Mouse (Mus musculus): ENCODE measurements around the gene Pard3. TPM values are rescaled to one million over a fixed set of nuclear protein-coding genes. Genes with fewer than 3 reads are reported as not detected.

The Pard3 gene
- 50.6 and 54.3 TPM in 2 replicates for polyA plus RNA-seq (2016; fragmentation: Nextera tagmentation; extraction: Ambion mirVana)

- H3K4me1 ChIP-seq, result peaks cover 29% of the 10 kb centered on the region
- no peaks in the 10 kb centered on the region for H3K36me3 ChIP-seq
- H3K9ac ChIP-seq, result peak within 1 kb of the TSS; percentile 98
- H3K4me2 ChIP-seq (replicated peaks), result peak within 1 kb of the TSS; percentile 61
- peak within 1 kb of the TSS; percentile 98 for H3K27ac ChIP-seq
- H3K27me3 ChIP-seq, result 0 out of 2 replicates have a peak, but pooled peaks cover 3% of the 10 kb centered on the region
- H3K4me3 ChIP-seq, result peak within 1 kb of the TSS; percentile 86
- ATAC-seq (ENCODE audit: insufficient number of reproducible peaks, insufficient read depth, low FRiP score, low TSS enrichment), result peak; percentile 87
- H3K9me3 ChIP-seq, result no peaks in the 10 kb centered on the region
- under 1% methylated on average over 66 of the region's 98 CpGs for WGBS
Observed at GRCm38 (mm10) chr8:127063551-127064360, at the start of gene Pard3. Gene Pard3 (plus strand): TSS chr8:127063893.

GRCm38 (mm10) chr8:127021830-127022229 is 41.9 kb upstream of the Pard3 start:
- H3K4me3 ChIP-seq, result no peak overlapping the region
- ATAC-seq (ENCODE audit: insufficient number of reproducible peaks, insufficient read depth, low FRiP score, low TSS enrichment), result no peak
- no peaks in the 10 kb centered on the region for H3K27me3 ChIP-seq
- no peaks in the 10 kb centered on the region for H3K36me3 ChIP-seq
- H3K4me1 ChIP-seq, result no peaks in the 10 kb centered on the region
- H3K4me2 ChIP-seq (replicated peaks), result no peak overlapping the region
- H3K27ac ChIP-seq, result no peak overlapping the region
- H3K9me3 ChIP-seq, result no peaks in the 10 kb centered on the region
- no peak overlapping the region for H3K9ac ChIP-seq
- WGBS, result 92% methylated on average over 1 of the region's 1 CpGs

- Histone ChIP-seq H3K9me3 (no peaks in the 10 kb centered on the region), H3K27me3 (no peaks in the 10 kb centered on the region), H3K4me2 (replicated peaks) (0 out of 2 replicates have a peak overlapping the region, but pooled peaks have one; percentile 4), H3K27ac (peak overlapping the region; percentile 73), H3K4me3 (no peak overlapping the region), H3K9ac (no peak overlapping the region), H3K36me3 (no peaks in the 10 kb centered on the region), H3K4me1 (no peaks in the 10 kb centered on the region)
- 32% methylated on average over 11 of the region's 11 CpGs for WGBS
- peak; percentile 68 for ATAC-seq (ENCODE audit: insufficient number of reproducible peaks, insufficient read depth, low FRiP score, low TSS enrichment)
Observed at GRCm38 (mm10) chr8:127025256-127025717, 38.4 kb upstream of the Pard3 start.

- 55% methylated on average over 11 of the region's 11 CpGs for WGBS
- no peaks in the 10 kb centered on the region for H3K4me1 ChIP-seq
- H3K4me2 ChIP-seq (replicated peaks), result no peak overlapping the region
- no peaks in the 10 kb centered on the region for H3K27me3 ChIP-seq
- H3K9me3 ChIP-seq, result no peaks in the 10 kb centered on the region
- H3K4me3 ChIP-seq, result no peak overlapping the region
- H3K9ac ChIP-seq, result no peak overlapping the region
- H3K27ac ChIP-seq, result peak overlapping the region; percentile 73
- 0 out of 2 replicates have a peak, but pooled peaks have one; percentile 26 for ATAC-seq (ENCODE audit: insufficient number of reproducible peaks, insufficient read depth, low FRiP score, low TSS enrichment)
- no peaks in the 10 kb centered on the region for H3K36me3 ChIP-seq
Observed at GRCm38 (mm10) chr8:127025775-127026174, 37.9 kb upstream of the Pard3 start.

- no peak overlapping the region for H3K27ac ChIP-seq
- no peak overlapping the region for H3K4me2 ChIP-seq (replicated peaks)
- no peaks in the 10 kb centered on the region for H3K4me1 ChIP-seq
- ATAC-seq (ENCODE audit: insufficient number of reproducible peaks, insufficient read depth, low FRiP score, low TSS enrichment), result no peak
- no peak overlapping the region for H3K4me3 ChIP-seq
- H3K36me3 ChIP-seq, result no peaks in the 10 kb centered on the region
- H3K9me3 ChIP-seq, result no peaks in the 10 kb centered on the region
- whole genome bisulfite sequencing, result 72% methylated on average over 5 of the region's 5 CpGs
- no peak overlapping the region for H3K9ac ChIP-seq
- H3K27me3 ChIP-seq, result no peaks in the 10 kb centered on the region
Observed at GRCm38 (mm10) chr8:127031476-127031875, 32.2 kb upstream of the Pard3 start.

GRCm38 (mm10) chr8:127038928-127039327 is 24.8 kb upstream of the Pard3 start:
- Histone ChIP-seq H3K4me1 (no peaks in the 10 kb centered on the region), H3K4me2 (replicated peaks) (no peak overlapping the region), H3K36me3 (no peaks in the 10 kb centered on the region), H3K4me3 (no peak overlapping the region), H3K27ac (no peak overlapping the region), H3K27me3 (no peaks in the 10 kb centered on the region), H3K9me3 (no peaks in the 10 kb centered on the region), H3K9ac (no peak overlapping the region)
- 65% methylated on average over 4 of the region's 4 CpGs for WGBS
- no peak for ATAC-seq (ENCODE audit: insufficient number of reproducible peaks, insufficient read depth, low FRiP score, low TSS enrichment)

GRCm38 (mm10) chr8:127049996-127050395 is 13.7 kb upstream of the Pard3 start:
- Histone ChIP-seq H3K4me2 (replicated peaks) (no peak overlapping the region), H3K9ac (no peak overlapping the region), H3K4me3 (no peak overlapping the region), H3K27ac (no peak overlapping the region), H3K27me3 (no peaks in the 10 kb centered on the region), H3K4me1 (no peaks in the 10 kb centered on the region), H3K36me3 (no peaks in the 10 kb centered on the region), H3K9me3 (no peaks in the 10 kb centered on the region)
- WGBS, result 69% methylated on average over 5 of the region's 5 CpGs
- no peak for ATAC-seq (ENCODE audit: insufficient number of reproducible peaks, insufficient read depth, low FRiP score, low TSS enrichment)

- no peak overlapping the region for H3K4me3 ChIP-seq
- 69% methylated on average over 10 of the region's 10 CpGs for WGBS
- no peaks in the 10 kb centered on the region for H3K9me3 ChIP-seq
- no peak overlapping the region for H3K9ac ChIP-seq
- no peak overlapping the region for H3K4me2 ChIP-seq (replicated peaks)
- no peaks in the 10 kb centered on the region for H3K36me3 ChIP-seq
- H3K27me3 ChIP-seq, result no peaks in the 10 kb centered on the region
- H3K4me1 ChIP-seq, result no peaks in the 10 kb centered on the region
- H3K27ac ChIP-seq, result no peak overlapping the region
- no peak for ATAC-seq (ENCODE audit: insufficient number of reproducible peaks, insufficient read depth, low FRiP score, low TSS enrichment)
Observed at GRCm38 (mm10) chr8:127052132-127052531, 11.6 kb upstream of the Pard3 start.

- no peaks in the 10 kb centered on the region for H3K4me1 ChIP-seq
- no peak overlapping the region for H3K4me2 ChIP-seq (replicated peaks)
- WGBS, result 55% methylated on average over 4 of the region's 4 CpGs
- no peaks in the 10 kb centered on the region for H3K9me3 ChIP-seq
- 0 out of 2 replicates have a peak, but pooled peaks cover 3% of the 10 kb centered on the region for H3K27me3 ChIP-seq
- ATAC-seq (ENCODE audit: insufficient number of reproducible peaks, insufficient read depth, low FRiP score, low TSS enrichment), result no peak
- no peak overlapping the region for H3K27ac ChIP-seq
- no peak overlapping the region for H3K4me3 ChIP-seq
- H3K36me3 ChIP-seq, result no peaks in the 10 kb centered on the region
- H3K9ac ChIP-seq, result no peak overlapping the region
Observed at GRCm38 (mm10) chr8:127055081-127055480, 8.6 kb upstream of the Pard3 start.

GRCm38 (mm10) chr8:127058759-127059158 is 4.9 kb upstream of the Pard3 start:
- ATAC-seq (ENCODE audit: insufficient number of reproducible peaks, insufficient read depth, low FRiP score, low TSS enrichment), result no peak
- Histone ChIP-seq H3K4me3 (no peak overlapping the region), H3K9me3 (no peaks in the 10 kb centered on the region), H3K27me3 (0 out of 2 replicates have a peak, but pooled peaks cover 3% of the 10 kb centered on the region), H3K27ac (no peak overlapping the region), H3K36me3 (no peaks in the 10 kb centered on the region), H3K9ac (no peak overlapping the region), H3K4me1 (peaks cover 9% of the 10 kb centered on the region), H3K4me2 (replicated peaks) (no peak overlapping the region)
- WGBS, result 92% methylated on average over 2 of the region's 2 CpGs

GRCm38 (mm10) chr8:127059826-127060225 is 3.9 kb upstream of the Pard3 start:
- 64% methylated on average over 2 of the region's 2 CpGs for WGBS
- Histone ChIP-seq H3K9ac (no peak overlapping the region), H3K4me1 (peaks cover 9% of the 10 kb centered on the region), H3K27me3 (0 out of 2 replicates have a peak, but pooled peaks cover 3% of the 10 kb centered on the region), H3K27ac (no peak overlapping the region), H3K4me2 (replicated peaks) (no peak overlapping the region), H3K9me3 (no peaks in the 10 kb centered on the region), H3K4me3 (no peak overlapping the region), H3K36me3 (no peaks in the 10 kb centered on the region)
- no peak for ATAC-seq (ENCODE audit: insufficient number of reproducible peaks, insufficient read depth, low FRiP score, low TSS enrichment)

Measured in embryonic facial prominence, embryonic 12.5 days (tissue).